Mouse (Mus musculus): Measurements from ENCODE around the gene Supt3.

Supt3 gene

DNA sequence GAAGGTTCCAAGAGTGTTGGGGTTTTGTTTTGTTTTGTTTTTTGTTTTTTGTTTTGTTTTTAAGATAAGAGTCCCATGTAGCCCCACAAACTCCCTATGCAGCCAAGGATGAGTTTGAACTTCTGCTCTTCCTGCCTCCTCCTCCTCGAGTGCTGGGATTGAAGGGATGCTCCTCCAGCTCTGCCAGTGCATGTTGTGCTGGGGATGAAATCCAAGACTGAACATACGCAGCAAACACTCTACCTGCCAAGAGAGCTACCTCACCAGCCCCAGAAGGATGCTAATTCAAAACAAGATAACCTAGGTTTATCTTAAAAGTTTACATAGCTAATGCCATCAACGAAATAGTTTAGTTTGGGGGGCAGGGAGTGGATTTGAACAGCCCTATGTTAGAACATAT lies 276.4 kb downstream of the Supt3 start:
- in situ Hi-C loops (cut with MseI, MboI) = no loop called here

GRCm38 (mm10) chr17:45054526-45054925 lies 277.6 kb downstream of the Supt3 start:
- in situ Hi-C loops (cut with MseI, MboI) = no loop called here

DNA sequence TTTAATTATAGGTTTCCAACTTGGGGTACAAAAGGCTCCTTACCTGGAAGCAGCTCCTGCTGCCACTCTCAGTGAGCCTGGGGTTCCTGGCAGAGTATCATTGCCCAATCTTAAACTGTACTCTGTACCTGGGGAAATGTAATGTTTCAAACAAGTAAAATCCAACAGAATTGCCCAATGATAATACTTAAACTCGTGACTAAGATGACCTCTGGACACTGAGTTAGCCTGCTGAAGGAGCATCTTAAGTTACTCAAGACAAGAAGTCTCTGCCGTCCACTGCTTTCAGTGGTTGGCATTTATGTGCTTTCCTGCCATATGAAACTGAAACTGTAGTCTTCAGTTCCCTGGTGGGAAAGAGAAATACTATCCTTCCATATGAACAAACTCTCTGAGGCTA lies 279.9 kb downstream of the Supt3 start:
- in situ Hi-C loops (cut with MseI, MboI) = no loop called here

- in situ Hi-C loops (cut with MseI, MboI) = no loop called here
These were observed 280.8 kb downstream of the Supt3 start for GRCm38 (mm10) chr17:45057780-45058179.

DNA sequence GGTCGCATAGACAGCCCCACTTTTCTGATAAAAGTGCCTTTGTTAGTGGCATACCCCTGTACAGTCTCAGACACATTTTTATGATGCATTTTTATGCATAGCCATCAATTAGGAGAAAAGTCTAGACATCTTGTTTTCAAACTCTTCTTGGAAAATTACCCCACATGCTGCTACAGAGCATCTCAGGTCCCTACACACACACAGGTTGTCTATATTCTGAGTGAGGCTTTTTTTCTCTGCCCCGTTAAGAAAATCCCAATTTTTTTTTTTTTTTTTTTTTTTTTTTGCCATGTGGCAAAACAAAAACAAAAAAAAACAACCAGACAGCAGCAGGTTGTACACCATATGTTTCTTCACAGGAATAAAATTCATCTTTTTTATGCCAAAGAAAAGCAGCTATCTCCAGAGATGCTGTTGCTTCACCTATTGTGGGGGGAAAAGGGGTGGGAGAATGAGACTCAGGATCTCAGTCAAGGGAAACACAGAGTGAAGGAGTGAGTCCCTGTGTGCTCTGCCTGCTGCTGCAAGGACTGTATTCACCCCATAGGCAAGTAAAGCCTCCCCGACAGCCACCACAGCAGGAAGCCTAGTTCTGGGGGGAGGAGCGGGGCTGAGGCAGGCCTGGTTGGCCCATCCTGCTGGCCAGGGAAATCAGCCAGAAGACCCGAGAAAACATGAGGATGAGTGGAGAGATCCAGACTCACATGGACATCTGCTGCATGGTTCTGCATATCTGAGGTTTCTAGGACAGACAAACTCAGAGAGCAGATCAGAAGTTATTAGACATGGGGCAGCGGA lies 281.8 kb downstream of the Supt3 start:
- in situ Hi-C loops (cut with MseI, MboI) = no loop called here

- in situ Hi-C loops (cut with MseI, MboI) = no loop called here
These were observed 286.8 kb downstream of the Supt3 start for GRCm38 (mm10) chr17:45063776-45064175.

DNA sequence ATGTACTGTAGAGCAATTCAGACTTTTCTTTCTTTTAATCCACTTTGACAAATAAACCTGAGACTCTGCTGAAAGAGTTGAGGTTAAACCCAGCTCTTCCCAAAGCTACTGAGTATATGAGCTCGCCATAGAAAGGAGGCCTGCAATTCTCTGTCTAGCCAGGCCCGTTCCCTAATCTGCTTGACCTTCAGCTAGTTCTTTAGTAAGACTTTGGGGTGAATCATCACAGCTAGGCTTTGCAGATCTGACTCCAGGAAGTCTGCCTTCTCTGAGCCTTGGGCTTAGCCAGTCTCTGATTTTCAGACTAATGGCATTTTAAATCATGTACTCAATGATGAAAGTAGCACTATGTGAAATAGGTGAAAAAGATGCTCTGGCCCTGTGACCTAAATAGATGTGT lies 288.5 kb downstream of the Supt3 start:
- in situ Hi-C loops (cut with MseI, MboI) = no loop called here

GRCm38 (mm10) chr17:45067441-45067840 lies 290.5 kb downstream of the Supt3 start:
- in situ Hi-C loops (cut with MseI, MboI) = no loop called here

DNA sequence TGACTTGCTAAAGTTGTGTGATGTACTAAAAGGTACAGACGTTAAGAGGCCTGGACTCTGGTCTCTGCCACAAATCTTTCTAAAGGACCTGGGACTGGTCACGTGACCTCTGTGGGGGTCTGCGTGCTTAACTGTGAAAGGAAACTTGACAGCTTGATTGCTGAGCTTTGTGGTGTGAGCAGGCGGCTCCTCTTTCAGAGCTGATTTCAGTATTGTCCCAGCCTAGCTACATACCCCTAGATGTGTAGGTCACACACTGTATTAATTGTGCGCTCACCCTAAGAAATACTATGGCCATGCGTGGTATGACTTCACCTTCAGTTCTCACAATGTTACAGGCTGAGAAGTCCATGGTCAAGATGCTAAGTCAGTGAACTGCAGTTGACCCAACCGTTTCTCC lies 291.4 kb downstream of the Supt3 start:
- in situ Hi-C loops (cut with MseI, MboI) = no loop called here

- in situ Hi-C loops (cut with MseI, MboI) = no loop called here
These were observed 295.8 kb downstream of the Supt3 start for GRCm38 (mm10) chr17:45072495-45073347.

- in situ Hi-C loops (cut with MseI, MboI) = no loop called here
These were observed 296.3 kb downstream of the Supt3 start for GRCm38 (mm10) chr17:45073348-45073634.

DNA sequence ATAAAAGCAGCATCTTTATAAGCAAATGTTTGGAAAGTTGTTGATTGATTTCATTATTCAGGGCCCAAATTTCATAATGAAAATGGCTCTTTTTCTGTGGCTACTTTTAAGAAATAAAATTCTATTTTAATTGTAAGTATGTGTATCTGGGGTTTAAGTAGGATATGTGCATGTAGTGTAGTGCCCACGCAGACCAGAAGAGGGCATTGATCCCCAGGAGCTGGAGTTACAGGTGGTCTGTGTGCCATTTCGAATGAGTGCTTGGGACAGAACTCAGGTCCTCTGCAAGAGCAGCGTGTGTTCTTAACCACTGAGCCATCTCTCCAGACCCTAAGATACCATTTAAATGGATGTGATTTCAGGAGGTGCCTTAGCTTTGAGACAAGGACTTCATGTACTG lies 296.8 kb downstream of the Supt3 start:
- in situ Hi-C loops (cut with MseI, MboI) = no loop called here

DNA sequence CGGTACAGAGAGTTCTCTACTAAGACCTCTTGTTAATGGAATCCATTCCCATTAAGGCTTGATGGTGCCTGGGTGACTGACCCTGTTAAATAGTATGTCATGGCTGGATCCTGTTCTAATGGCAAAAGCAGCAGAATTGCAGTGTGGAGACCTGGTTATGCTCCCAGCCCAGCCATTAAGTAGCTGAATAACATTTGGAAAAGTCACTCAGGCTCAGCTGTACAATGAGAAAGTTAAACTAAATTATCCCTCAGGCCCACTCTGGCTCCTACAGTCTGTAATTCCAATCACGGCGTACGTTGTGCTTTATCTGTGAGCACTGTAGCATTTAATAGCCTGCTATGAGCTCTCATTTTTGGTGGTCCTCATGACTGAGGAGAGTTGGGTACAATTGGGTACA lies 300.0 kb downstream of the Supt3 start:
- in situ Hi-C loops (cut with MseI, MboI) = no loop called here

DNA sequence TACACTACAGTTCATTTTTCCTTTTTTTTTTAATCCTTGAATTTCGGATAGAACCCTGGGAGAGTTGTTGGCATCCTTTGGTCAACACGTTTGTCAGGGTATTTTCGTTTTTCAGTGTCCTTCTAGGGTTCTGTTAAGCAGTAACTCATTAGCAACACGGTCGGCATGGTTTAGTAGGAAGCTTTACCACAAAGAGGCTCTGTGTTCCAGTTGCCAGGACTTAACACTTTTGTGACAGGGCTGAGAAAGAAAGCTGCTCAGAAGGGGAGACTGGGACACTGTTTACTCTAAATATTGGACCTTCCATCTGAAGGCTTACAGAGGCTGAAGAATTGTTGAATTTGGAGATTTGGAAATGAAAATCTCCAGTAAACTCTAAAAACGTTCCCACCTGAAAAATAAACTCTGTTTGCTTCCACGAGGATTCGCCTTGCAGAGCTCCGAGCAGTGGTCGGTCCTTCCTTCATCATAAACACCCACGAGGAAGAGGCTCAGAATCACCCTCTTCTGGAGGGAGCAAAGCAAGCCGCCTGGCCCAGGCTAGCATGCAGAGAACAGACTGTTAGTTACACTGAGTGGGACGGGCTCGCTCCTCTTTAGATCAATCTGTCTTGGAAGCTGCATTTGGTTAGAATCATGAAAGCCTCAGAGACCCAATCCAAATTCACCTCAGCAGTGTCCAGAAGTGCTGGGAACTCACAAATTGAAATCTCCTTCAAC lies 301.1 kb downstream of the Supt3 start:
- in situ Hi-C loops (cut with MseI, MboI) = no loop called here

- in situ Hi-C loops (cut with MseI, MboI) = no loop called here
These were observed 304.6 kb downstream of the Supt3 start for GRCm38 (mm10) chr17:45081521-45081920.

GRCm38 (mm10) chr17:45081955-45082475 lies 305.1 kb downstream of the Supt3 start:
- in situ Hi-C loops (cut with MseI, MboI) = no loop called here

GRCm38 (mm10) chr17:45086361-45086760 lies 309.4 kb downstream of the Supt3 start:
- in situ Hi-C loops (cut with MseI, MboI) = no loop called here

DNA sequence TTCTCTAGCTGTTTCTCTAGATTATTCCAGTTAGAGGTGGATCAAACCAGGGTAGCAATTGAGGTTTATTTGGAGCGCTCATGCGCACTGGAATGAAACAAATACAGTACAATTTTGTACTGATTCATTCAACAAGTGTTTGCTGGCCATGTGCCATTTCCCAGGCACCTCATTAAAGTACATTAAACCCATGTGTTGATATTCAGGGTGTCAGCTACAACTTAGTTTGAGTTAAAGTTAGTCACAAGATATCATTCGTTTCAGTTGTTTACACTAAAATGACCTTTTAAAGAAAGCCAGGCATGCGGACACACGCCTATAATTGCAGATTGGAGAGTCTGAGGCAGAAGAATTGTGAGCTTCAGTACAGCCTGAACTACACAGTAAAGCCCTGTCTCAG lies 310.1 kb downstream of the Supt3 start:
- in situ Hi-C loops (cut with MseI, MboI) = no loop called here

- in situ Hi-C loops (cut with MseI, MboI) = no loop called here
These were observed 324.1 kb downstream of the Supt3 start for GRCm38 (mm10) chr17:45101064-45101463.

- in situ Hi-C loops (cut with MseI, MboI) = no loop called here
These were observed 338.4 kb downstream of the Supt3 start for GRCm38 (mm10) chr17:45115386-45115785.

DNA sequence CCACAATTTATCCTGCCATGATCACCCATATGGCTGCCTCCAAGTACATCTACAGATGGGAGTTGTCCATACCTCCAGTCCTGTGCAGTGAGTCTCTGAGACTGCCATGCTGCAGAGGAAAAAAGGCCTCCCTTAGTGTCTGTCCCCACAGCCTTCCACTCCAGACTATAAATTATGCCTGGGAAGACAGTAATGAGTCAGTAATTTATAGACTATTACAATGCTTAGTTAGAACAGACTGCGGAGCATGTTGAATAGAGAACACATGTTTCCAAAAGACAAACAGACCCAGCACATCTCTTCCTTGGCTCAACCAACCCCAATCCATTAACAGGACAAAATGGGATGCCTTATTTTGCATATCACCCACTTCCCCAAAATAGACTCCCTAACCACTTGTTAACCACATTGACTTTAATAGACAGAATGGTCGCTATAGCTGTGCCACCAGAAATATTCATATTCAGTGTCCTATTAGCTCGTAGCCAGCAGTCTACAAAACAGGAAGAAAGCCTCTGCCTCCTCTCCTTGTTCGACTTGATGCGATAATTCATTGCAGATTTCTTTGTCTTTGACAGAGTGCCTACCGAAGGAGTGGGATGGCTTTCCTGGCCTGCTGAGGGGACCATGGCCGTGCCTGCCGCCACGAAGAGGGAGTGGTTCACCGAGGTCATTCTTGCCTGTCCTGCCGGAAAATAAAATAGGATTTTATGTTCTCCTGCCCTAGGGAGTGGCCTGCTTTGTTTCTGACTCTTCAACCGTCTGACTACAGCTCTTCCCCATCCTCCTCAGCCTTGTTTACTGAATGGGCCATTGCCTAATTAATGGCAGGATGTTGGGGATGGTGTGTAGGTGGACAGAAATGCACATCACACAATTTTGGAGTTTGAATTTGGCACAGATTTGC lies 341.9 kb downstream of the Supt3 start:
- in situ Hi-C loops (cut with MseI, MboI) = no loop called here

Measured in mouse trophoblast stem cell (cell line).